Mouse (Mus musculus) spleen, postnatal 14 days (tissue): ENCODE measurements around the gene Cd38.
"Not testable (repeated sequence)": the region's sequence is repeated elsewhere in the genome, so short reads cannot be mapped to it uniquely, and the experiment has no call there.

Experiments
- DNase-seq, 2 experiments: peaks; one replicate each; pipeline ENCODE4 v3.0.0; 2021 to 2022; ENCODE audit warnings: low spot score in 2 of 2

Gene Cd38

DNA sequence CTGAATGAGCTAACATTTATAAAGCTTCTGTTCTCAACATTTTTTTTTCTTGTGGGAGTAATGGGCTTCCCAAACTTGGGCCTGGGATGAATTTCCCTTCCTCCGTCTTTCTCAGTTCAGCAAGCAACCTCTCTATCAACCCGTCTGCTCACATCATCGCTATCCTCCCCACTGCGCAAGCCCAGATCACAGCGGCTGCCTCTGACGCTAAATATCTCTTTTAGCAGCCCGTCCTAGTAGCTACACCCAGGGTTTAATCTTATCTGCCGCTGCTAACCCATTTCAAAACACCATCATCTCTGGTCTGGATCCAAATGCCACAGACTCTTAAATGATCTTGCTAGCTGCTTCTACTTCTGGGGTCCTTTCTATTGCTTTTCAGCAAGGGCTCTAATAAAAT, 8.7 kb upstream of the Cd38 start:
- DNase-seq = no peak

DNA sequence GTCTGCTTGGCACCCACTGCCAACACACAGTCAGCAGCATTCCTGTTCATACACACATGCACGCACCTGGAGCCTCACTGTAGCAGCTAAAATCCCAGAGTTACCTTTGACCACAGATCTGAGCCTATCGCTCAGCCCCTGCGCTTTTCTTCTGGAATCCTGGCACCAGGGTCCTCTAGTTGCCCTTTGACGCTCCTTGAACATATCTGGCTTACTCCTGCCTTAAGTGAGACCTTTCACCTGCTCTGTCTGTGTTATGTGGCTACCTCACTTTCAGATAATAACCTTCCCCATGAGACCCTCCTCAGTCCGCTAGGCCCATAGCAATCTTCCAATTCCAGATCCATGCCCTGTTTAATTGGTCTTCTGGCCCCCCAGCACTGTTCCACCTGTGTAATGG, 8.3 kb upstream of the Cd38 start:
- no peak for DNase-seq

DNA sequence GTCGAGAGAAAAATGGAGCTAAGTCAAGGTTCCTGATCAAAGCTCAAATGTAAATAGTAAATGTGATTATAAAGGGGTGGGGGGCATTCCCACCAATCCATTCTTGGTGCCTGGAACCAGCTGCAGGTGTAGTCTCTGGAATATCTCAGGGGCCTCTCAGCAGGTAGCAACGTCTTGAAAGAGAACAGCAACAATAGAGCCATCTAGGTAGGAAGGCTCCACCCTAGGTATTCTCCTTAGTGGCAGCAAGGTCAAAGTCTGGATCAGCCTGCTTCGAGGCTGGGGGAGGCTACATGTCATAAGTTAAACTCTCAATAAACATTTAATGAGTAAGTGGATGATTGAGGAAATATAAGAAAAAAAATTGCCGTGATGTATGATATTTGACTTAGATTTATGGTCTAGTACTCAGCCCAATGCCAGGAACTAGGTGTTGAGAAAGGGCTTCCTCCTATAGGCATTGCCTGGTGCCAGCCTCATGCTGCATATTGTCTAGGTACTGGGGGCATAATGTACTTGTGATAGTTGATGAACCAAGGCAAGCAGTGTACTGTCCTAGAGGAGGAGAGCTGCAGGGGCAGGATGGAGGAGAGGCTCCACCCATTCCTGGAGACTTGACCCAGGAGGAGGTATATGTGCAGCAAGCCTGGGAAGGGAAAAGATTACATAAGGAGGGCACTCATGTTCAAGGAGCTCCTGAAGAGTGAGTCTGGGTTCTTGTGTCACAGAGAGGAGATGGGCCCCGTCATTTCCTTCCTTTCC, 7.5 kb upstream of the Cd38 start:
- DNase-seq = no peak

DNA sequence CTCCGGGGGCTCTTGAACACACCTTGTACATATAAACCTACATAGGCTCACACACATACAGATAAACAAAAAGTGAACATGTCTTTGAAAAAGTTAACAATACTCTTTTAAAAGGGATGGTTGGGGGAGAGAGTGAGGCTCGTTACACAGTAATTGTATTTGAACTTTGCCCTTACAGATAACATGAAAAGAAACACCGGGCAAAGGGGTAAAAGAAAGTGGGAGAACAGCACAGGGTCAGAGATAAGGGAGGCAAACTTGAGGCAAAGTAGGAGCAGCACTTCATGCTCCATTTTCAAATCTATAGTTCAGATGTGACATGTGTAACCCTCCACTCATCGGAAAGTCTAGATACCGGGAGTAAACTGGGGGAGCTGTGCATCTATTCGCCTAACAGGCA, 4.7 kb upstream of the Cd38 start:
- DNase-seq = no peak

DNA sequence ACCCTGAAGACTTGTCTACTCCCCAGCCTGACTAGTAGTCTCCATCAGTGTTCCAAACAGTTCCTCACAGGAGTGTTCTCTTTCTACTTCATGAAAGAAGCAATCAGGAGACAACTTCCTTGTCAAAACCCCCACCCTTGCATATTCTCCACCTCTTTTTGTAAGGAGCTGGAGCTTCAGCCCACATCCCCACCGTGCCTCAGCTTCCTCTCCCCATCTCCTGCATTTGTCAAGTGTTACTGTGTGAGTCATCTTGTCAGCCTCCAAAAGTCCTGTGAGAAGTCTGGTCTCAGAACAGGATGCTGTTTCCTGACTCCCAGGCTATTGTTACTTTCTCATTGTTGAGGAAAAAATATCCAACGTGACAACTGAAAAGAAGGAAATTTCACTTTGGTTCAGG, 3.0 kb upstream of the Cd38 start:
- no peak for DNase-seq

DNA sequence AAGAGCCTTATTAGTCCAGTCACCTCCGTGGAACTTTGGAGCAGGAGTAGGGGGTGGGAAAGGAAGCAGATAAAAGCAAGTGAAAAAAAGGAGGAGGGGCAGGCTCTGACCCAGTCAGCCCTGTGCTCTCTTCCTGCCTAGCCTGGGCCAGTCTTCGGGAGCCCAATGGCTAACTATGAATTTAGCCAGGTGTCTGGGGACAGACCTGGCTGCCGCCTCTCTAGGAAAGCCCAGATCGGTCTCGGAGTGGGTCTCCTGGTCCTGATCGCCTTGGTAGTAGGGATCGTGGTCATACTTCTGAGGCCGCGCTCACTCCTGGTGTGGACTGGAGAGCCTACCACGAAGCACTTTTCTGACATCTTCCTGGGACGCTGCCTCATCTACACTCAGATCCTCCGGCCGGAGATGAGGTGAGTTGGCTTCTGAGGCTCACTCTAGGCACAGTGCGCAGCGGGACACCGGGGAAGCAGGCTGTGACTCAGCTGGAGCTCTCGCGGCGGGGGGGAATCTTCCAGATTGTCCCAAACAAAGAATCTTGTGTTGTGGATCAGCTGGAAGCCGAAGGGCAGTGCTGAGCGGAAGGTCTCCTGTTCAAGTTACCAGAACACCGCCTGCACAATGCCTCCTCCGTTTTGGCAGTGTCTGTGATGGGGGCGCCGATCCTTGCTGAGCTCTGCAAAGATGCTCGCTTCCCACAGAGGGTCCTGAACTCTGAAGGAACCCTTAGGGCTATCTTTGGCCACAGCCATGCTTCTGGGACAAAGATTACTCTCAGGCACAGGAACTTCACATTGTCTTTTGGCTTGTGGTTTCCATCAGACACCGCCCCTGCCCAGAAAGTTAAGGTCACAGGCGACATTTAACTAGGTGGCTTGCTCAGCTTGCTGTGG, 603 bp downstream of the Cd38 start:
- peak in 1 of 2 experiments; percentile 30 for DNase-seq

DNA sequence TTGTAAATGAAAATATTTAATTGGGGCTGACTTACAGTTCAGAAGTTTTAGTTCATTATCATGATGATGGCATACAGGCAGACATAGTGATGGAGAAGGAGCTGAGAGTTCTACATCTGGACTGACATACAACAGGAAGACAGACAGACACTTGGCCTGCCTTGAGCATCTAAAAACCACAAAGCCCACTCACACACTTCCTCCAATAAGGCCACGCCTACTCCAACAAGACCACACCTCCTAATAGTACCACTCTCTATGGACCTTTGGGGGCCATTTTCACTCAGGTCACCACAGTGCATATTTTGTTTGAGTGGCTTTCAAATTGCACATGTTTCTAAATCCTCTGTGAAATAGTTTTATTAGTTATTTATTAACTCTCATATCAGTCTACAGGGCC, 3.5 kb downstream of the Cd38 start:
- DNase-seq = no peak

DNA sequence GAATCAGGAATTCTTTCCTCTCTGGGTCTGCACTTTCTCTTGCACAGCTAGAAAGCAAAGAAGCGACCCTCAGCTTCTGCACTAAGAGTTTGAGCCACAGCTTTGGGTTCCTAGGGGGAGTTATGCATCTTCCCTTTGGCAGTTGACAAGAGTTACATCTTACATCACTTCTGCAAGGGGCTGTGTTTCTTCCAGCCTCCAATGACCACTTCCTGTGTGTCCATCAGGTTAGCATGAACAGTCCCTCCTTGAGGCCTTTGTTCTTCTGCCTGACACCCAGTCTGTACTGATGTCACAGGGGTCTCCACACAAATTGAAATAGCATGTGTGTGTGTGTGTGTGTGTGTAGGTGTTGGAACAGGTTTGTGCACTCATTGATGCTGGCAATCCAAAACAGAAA, 4.3 kb downstream of the Cd38 start:
- DNase-seq = no peak

DNA sequence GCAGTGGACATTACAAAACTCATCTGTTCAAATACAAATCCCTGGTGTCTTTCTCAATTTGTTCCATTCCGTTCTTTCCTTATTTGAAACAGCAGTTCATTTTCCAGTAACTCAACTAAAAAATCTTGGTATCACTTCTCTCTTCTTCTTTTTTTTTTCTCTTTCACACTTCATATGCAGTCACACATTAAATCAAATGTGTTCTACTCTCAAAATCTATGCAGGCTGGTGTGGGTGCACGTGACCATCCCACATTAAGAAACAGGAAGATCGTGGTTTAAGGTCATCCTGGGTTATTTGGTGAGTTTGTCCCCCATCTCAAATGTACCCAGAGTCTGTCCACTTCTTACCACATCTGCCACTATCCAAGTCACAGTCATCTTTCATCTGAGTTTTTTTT, 13.7 kb downstream of the Cd38 start:
- DNase-seq = no peak

DNA sequence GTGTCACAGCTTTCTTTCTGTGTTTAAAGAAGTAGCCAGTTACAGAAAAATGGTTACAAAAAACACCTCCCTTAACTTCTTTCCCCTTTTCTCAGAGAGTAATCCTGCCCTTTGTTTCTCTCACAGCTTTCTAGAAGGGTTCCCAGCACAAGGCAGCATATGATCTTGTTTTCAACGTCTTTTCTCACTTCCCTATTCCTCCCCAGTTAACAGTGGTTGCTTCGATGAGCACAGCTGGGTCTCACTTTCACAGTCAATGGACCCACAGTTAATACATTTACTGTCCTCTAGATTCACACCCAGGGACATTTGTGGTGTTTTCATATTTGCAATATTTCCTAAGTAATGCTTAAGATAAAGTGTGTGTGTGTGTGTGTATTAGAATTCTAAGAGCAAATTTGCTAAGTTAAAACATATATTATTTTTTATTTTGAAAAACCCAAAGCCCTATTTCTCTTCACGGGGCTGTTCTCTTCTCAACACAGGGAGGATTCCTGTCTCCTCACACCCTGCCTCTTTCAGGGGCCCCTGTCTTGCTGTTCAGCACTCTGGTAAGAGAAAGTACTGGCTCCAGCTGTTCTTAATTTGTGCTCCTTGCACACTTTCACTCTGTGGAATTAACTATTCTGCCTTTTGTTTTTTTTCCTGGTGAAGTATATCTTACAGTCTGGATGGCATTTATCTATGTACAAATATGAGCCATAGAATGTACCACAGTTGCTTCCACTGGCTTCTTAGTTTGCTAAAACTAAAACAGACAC, 16.9 kb downstream of the Cd38 start:
- DNase-seq = no peak

DNA sequence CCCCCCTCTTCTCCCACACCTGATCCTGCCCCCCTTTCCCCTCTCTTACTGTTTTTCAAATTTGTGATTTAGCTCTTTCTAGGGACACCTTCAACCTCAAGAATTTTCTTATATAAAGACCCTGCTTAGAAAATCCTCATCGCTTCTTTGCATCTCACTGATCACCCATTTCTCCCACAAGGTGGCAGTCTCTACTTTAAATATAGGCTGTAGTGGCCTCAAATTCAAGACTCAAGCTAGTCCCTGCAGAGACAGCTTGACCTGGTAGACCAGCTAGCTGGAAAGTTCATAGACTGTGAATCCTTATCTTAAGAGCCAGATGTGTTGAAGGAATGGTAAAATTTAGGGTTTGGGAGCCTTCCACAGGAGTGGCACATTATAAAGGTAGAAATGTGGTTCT, 24.0 kb downstream of the Cd38 start:
- DNase-seq = peak in 1 of 2 experiments; percentile 31

DNA sequence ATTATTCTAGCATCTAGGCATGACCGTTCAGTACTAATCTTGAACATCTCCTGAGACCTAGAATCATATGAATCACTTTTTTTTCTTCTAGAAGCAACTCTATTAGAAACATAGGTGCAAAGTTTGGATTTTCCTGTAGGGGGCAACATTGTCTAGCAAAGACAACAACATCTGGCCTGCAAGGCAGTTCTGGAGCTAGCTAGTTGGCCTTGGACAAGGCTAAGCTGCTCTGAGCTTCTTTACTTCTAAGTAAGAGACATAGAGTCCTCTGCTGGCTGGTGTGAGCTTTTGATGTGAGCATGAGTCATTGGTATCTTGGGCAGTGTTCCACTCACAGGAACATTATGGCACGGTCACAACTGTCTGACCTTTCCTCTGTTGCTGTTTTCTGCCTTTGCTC, 25.8 kb downstream of the Cd38 start:
- peak in 1 of 2 experiments; percentile 42 for DNase-seq

DNA sequence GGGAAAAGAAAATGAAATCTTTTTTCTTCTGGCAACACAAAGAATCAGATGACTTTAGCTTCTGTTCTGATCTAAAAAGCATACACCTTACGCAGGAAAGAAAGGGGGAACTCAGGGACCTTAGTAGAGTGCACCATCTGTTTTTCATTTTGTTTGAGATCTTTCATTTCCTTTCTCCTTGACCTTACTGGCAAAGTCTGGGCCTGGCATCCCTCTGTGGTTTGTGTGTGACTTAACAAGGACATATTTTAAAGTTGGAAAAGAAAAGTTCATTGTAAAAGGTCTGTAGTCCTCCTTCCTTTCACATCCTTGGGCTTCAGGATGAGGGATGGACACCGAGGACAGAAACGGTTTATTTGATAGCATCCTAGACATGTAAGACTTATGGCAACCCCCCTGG, 27.6 kb downstream of the Cd38 start:
- no peak for DNase-seq

DNA sequence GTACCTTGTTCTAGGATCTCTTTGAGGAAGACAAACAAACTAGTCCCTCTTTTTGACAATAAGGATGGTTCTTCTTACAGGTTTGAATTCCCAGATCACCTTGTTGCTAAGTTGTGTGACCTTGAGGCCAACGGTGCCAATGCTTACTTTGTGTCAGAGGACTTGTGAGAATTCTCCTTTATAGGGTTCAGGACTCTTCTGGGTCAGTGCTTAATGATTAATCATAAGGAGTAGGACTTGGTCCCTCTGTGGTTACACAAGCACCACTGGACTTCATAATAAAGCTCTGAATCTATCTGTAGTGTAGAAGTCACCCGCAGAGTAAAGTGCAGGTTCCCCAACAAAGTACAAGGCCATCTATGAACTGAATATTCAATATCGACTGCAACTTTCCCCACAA, 36.3 kb downstream of the Cd38 start:
- DNase-seq = no peak

DNA sequence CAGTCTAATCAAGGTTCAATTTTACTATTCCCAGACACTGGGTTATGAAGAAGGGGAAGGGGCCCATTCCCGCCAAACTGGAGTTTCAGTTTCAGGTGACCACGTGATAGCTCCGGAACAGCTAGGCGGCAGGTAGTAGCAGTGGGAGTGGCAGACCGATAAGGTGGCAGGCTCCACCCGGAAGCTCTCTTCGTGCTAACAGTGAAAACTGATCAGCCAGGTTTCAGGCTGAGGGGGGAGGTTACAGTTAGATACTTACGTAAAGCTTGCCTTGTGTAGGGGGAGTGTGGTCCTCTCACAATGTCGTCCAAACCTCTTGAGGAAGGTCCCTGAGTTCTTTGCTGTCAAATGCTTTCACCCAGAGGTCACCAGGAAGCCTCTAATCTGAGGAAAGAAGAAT, 40.9 kb downstream of the Cd38 start:
- no peak for DNase-seq

DNA sequence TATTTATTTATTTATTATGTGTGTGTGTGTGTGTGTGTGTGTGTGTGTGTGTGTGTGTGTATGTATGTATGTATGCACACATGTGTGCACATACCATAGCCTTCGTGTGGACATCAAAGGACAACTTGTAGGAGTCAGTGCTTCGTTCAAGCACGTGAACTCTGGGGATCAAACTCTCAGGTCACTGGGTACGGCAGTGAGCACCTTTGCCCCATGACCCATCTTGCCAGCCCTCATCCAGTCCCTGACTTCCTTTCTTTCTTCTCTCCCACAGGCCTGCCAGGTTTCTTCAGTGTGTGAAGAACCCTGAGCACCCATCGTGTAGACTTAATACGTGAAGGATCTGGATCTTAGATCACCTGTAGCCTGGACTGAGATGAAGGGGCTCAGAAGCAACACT, 41.7 kb downstream of the Cd38 start:
- DNase-seq = no peak

DNA sequence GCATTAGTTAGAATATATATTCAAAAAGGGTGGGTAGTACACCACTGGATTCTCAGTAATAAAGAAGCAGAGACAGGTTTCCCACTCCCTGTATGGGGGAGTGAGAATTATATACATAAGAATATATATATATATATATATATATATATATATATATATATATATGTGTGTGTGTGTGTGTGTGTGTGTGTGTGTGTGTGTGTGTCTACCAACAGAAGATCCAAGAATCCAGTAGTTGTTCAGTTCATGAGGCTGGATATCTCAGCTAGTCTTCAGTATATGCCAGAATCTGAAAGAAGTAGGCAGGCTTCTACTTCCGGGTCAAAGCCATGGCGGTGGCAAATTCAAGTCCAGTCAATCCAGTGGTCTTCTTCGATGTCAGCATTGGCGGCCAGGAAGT, 44.5 kb downstream of the Cd38 start, which contains the start of gene Gm7879:
Gene Gm7879 (plus strand): TSS at position 301 of the 400 bp plus-strand sequence.
- not testable (repeated sequence) for DNase-seq

DNA sequence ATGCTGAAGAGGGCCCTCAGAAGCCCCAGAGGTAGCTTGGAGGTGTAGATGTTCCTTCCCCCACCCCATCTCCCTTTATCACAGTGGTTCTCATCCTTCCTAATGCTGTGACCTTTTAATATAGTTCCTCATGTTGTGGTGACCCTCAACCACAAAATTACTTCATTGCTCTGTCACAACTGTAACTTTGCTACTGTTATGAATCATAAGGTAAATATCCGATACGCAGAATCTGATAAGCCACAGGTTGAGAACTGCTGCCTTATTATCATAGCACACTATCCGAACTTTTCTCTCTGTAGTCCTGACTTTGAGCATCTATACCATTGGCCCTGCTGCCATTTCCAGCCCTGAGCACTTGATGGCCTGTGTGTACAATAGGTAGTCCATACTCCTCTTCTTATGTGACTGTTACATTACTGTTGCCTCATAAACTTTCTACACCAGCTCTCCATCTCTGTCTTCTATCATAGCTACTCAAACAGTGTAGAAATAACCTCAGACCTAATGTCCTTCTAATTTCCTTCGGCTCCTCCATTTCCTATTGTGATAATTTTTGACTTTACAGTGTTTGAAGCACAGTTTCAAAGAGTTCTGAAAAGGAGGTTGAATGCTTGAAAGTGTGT, 47.0 kb downstream of the Cd38 start:
- no peak for DNase-seq

DNA sequence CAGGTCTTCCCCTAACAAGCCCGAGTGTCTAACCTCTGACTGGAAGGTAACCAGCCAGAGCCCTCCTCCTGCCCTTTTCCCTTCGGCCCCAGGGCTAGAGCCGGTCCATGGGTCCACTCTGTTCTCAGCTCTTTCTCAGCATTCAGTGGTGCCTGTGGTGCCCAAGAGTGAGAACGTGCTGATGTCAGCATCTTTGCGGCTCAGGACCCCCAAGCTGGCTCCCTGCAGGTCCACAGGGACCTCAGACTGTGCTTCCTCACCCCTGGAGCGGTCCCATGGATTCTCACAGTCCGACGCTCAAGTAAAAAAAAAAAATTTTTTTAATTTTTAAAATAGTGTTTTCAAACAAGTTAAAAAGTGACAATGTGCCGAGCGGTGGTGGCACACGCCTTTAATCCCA, 53.5 kb downstream of the Cd38 start:
- DNase-seq = no peak

DNA sequence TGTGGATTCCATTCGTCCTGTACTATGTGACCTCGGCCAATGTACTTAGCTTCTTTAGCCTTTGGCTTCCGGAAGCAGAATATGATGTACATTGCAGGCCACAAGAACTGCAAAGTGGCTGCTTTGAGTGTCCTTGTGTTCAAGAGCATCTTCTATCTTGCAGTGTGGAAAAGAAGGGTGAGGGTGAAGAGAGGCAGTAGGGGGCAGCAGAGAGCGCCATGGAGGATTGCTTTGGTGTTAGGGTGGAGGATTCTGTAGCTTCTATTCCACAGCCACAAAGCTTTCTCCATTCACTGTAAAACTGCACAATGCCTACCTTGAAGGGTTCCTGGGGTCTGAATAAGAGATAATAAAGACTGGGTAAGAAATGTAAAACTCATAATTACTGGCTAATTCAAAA, 55.6 kb downstream of the Cd38 start:
- DNase-seq = peak; percentile 45 to 67

DNA sequence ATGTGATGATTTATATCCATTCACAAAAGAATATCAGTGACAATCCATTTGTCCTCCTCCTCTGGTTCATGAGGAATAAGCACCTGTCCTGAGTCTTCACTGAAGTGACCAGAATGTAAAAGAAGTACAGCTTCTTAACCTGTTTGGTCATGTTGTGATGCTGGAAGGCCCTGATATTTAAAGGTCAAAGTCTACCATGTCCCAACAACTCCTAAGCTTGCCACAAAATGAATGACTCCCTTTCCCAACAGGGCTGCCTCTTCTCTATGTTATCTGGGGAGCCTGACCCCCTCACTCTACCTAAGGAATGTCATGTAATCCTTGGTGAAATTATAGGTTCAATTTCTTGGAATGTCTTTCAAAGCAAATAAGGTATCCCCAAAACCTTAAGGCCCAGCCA, 59.4 kb downstream of the Cd38 start:
- no peak for DNase-seq

DNA sequence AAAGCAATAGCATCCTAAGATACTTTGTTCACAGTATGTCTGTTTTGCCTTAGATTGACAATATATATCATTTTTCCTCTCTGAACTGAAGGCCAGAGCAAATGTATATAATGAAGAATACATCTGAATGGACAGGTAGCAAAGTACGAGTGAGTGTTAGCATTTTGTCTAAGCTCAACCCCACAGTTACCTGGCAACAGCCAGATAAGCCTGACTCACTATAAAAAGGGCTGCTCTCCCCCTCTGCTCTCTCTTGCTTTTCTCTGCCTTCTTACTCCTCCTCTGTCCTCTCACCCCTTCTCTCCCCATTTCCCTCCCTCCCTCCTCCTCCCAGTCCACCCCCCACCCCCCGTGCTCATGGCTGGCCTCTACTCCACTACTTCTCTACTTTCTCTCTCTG, 64.9 kb downstream of the Cd38 start:
- DNase-seq = no peak
